Comparison of ENCODE assay signal across 21 mouse cellular contexts in genomic region chr6:35260531-35260930, GRCm38 (mm10). TPM values are rescaled to one million over a fixed set of nuclear protein-coding genes. Genes with fewer than 3 reads are reported as not detected.
DNase-seq lines count a peak whose midpoint lies in the region; ATAC-seq and TF ChIP-seq lines count a peak whose summit lies in the region.
"Had no signal": no experiment of that assay in that cellular context is flagged by ENCODE, and none has a peak within 500 bp of the region (broad histone marks: within the 10 kb centered on the region; RNA-seq: fewer than 3 reads in every experiment).

No protein-coding gene starts in this region.

- ATAC-seq in heart, embryonic 13.5 days (ENCODE audit: extremely low read depth, insufficient number of reproducible peaks, low FRiP score, low TSS enrichment) = no peak
- ATAC-seq in megakaryocyte, adult 5-6 weeks (ENCODE audit: poor library complexity, severe bottlenecking) = no peak
- no peak for ATAC-seq in liver, postnatal 0 days
- no peak for ATAC-seq in intestine, embryonic 15.5 days
- ATAC-seq in hindbrain, embryonic 12.5 days (ENCODE audit: low FRiP score) = no peak
- ATAC-seq: forebrain, embryonic 15.5 days; intestine, embryonic 16.5 days had no signal

- H3K36me3 ChIP-seq in heart, embryonic 13.5 days = peaks cover 37% of the 10 kb centered on the region
- H3K36me3 ChIP-seq in megakaryocyte, embryonic 14.5 days (replicated peaks; ENCODE audit: low read length) = peaks cover 76% of the 10 kb centered on the region
- H3K36me3 ChIP-seq in liver, postnatal 0 days (replicated peaks; ENCODE audit: insufficient read depth, low read length) = peaks cover 44% of the 10 kb centered on the region
- H3K36me3 ChIP-seq in intestine, embryonic 15.5 days = peaks cover 7% of the 10 kb centered on the region; the same call in 1 of the 2 replicates
- H3K36me3 ChIP-seq in hindbrain, embryonic 12.5 days = peaks cover 30% of the 10 kb centered on the region

- H3K27me3 ChIP-seq in heart, embryonic 13.5 days (replicated peaks) = no peaks in the 10 kb centered on the region
- no peaks in the 10 kb centered on the region for H3K27me3 ChIP-seq in megakaryocyte, embryonic 14.5 days (replicated peaks)
- no peaks in the 10 kb centered on the region for H3K27me3 ChIP-seq in liver, postnatal 0 days (ENCODE audit: insufficient read depth, low read length)
- H3K27me3 ChIP-seq in intestine, embryonic 15.5 days (replicated peaks) = no peaks in the 10 kb centered on the region
- no peaks in the 10 kb centered on the region for H3K27me3 ChIP-seq in hindbrain, embryonic 12.5 days
- H3K27me3 ChIP-seq: embryonic facial prominence, embryonic 12.5 days; forebrain, embryonic 15.5 days; heart, embryonic 15.5 days had no signal

- intact Hi-C loops in heart, postnatal 25 days (cut with DNase I) = no loop called here

- no peak for TF ChIP-seq EP300 in liver, postnatal 0 days (IDR thresholded peaks at IDR 0.05; ENCODE audit: low read depth)

- WGBS in heart, embryonic 13.5 days = 61% methylated on average over 7 of the region's 7 CpGs
- WGBS in liver, postnatal 0 days (ENCODE audit: insufficient replicate concordance) = 77% methylated on average over 7 of the region's 7 CpGs
- 74% methylated on average over 7 of the region's 7 CpGs for WGBS in intestine, embryonic 15.5 days
- 87% methylated on average over 7 of the region's 7 CpGs for WGBS in hindbrain, embryonic 12.5 days

- H3K9me3 ChIP-seq in heart, embryonic 13.5 days = no peaks in the 10 kb centered on the region
- no peaks in the 10 kb centered on the region for H3K9me3 ChIP-seq in megakaryocyte, embryonic 14.5 days
- H3K9me3 ChIP-seq in liver, postnatal 0 days (ENCODE audit: low read length) = no peaks in the 10 kb centered on the region
- H3K9me3 ChIP-seq in intestine, embryonic 15.5 days = no peaks in the 10 kb centered on the region
- no peaks in the 10 kb centered on the region for H3K9me3 ChIP-seq in hindbrain, embryonic 12.5 days (replicated peaks)
- H3K9me3 ChIP-seq: embryonic facial prominence, embryonic 12.5 days; forebrain, embryonic 15.5 days; heart, embryonic 15.5 days had no signal

- H3K4me1 ChIP-seq in heart, embryonic 13.5 days = peaks cover 57% of the 10 kb centered on the region
- peaks cover 90% of the 10 kb centered on the region for H3K4me1 ChIP-seq in megakaryocyte, embryonic 14.5 days
- H3K4me1 ChIP-seq in liver, postnatal 0 days (ENCODE audit: insufficient read depth) = peaks cover 36% of the 10 kb centered on the region
- H3K4me1 ChIP-seq in intestine, embryonic 15.5 days (replicated peaks) = peaks cover 3% of the 10 kb centered on the region; the same call in 1 of the 2 replicates
- peaks cover 5% of the 10 kb centered on the region; the same call in 1 of the 2 replicates for H3K4me1 ChIP-seq in hindbrain, embryonic 12.5 days
- H3K4me1 ChIP-seq: forebrain, embryonic 15.5 days had no signal

- no peak for DNase-seq in heart, postnatal 25 days (ENCODE audit: low spot score)
- DNase-seq in liver, postnatal 0 days = no peak
- DNase-seq: adrenal gland, postnatal 10 days; B cell, adult 2 months; cerebellum, adult 11-12 months; cerebellum, adult 9-10 months; cerebellum, postnatal 25 days; gastrocnemius, postnatal 14 days; heart, adult 2 months had no signal

- H3K9ac ChIP-seq in heart, embryonic 13.5 days = no peak overlapping the region
- no peak overlapping the region for H3K9ac ChIP-seq in liver, postnatal 0 days (replicated peaks)
- no peak overlapping the region for H3K9ac ChIP-seq in intestine, embryonic 15.5 days
- H3K9ac ChIP-seq in hindbrain, embryonic 12.5 days = no peak overlapping the region
- H3K9ac ChIP-seq: embryonic facial prominence, embryonic 12.5 days; forebrain, embryonic 15.5 days; heart, embryonic 15.5 days; hindbrain, embryonic 14.5 days had no signal

- H3K4me3 ChIP-seq in heart, embryonic 13.5 days = no peak overlapping the region
- H3K4me3 ChIP-seq in megakaryocyte, embryonic 14.5 days (replicated peaks) = peak overlapping the region; percentile 80
- no peak overlapping the region for H3K4me3 ChIP-seq in liver, postnatal 0 days (ENCODE audit: low read depth, low read length)
- no peak overlapping the region for H3K4me3 ChIP-seq in intestine, embryonic 15.5 days (replicated peaks)
- no peak overlapping the region for H3K4me3 ChIP-seq in hindbrain, embryonic 12.5 days
- H3K4me3 ChIP-seq: embryonic facial prominence, embryonic 12.5 days; forebrain, embryonic 15.5 days; heart, adult 2 months; heart, embryonic 15.5 days had no signal

- peak overlapping the region; percentile 8 for H3K27ac ChIP-seq in heart, embryonic 13.5 days (replicated peaks)
- 0 out of 2 replicates have a peak overlapping the region, but pooled peaks have one; percentile 11 for H3K27ac ChIP-seq in liver, postnatal 0 days (ENCODE audit: low read depth)
- no peak overlapping the region for H3K27ac ChIP-seq in intestine, embryonic 15.5 days
- no peak overlapping the region for H3K27ac ChIP-seq in hindbrain, embryonic 12.5 days
- H3K27ac ChIP-seq: embryonic facial prominence, embryonic 12.5 days; forebrain, embryonic 15.5 days; hindbrain, embryonic 14.5 days had no signal

- no peak overlapping the region for H3K4me2 ChIP-seq in heart, embryonic 13.5 days
- no peak overlapping the region for H3K4me2 ChIP-seq in liver, postnatal 0 days (ENCODE audit: low read depth, low read length)
- no peak overlapping the region for H3K4me2 ChIP-seq in intestine, embryonic 15.5 days (replicated peaks)
- H3K4me2 ChIP-seq in hindbrain, embryonic 12.5 days (replicated peaks) = no peak overlapping the region
- H3K4me2 ChIP-seq: embryonic facial prominence, embryonic 12.5 days; forebrain, embryonic 15.5 days; heart, embryonic 15.5 days; hindbrain, embryonic 14.5 days had no signal

- TF ChIP-seq CTCF in liver, postnatal 0 days (IDR thresholded peaks at IDR 0.05; ENCODE audit: low read depth) = no peak

RNA-seq across cellular contexts. Expression of gene Slc13a4, which starts 47.4 kb away (rescaled TPM):
- 1.3 TPM in 2 replicates for polyA plus RNA-seq in heart, embryonic 13.5 days (2015; fragmentation: Nextera tagmentation; extraction: Ambion mirVana)
- total RNA-seq in heart, postnatal 25 days (2021) = under 1 TPM; 0.08 to 0.16 TPM
- polyA plus RNA-seq in megakaryocyte, embryonic 14.5 days (2012; ENCODE audit: insufficient read depth, low replicate concordance) = not detected in 2 replicates
- total RNA-seq in megakaryocyte, adult 5-6 weeks (2015) = not detected in 2 replicates
- 0.22 TPM in 1 of 2 replicates, not detected in the other for total RNA-seq in megakaryocyte, adult 5-6 weeks (2017)
- polyA plus RNA-seq in liver, postnatal 0 days (2015; fragmentation: Nextera tagmentation; extraction: Ambion mirVana) = 0.02 TPM in 1 of 2 replicates, not detected in the other
- 0.54 and 0.71 TPM in 2 replicates for polyA plus RNA-seq in intestine, embryonic 15.5 days (2015; fragmentation: Nextera tagmentation; extraction: Ambion mirVana)
- 0.77 and 1.3 TPM in 2 replicates for polyA plus RNA-seq in hindbrain, embryonic 12.5 days (2016; fragmentation: Nextera tagmentation; extraction: Ambion mirVana)
- total RNA-seq: heart, adult 2 months; hematopoietic stem cell, adult 5-6 weeks; MEL had no signal

Comparison
In these comparisons a context has a peak if more than half of its experiments do, and no peak if none do; other contexts are left out.
1. H3K27ac ChIP-seq: peak in heart, embryonic 13.5 days (single experiment) and liver, postnatal 0 days (single experiment); none in intestine, embryonic 15.5 days (single experiment) and hindbrain, embryonic 12.5 days (single experiment).